Mouse (Mus musculus) cerebellum, postnatal 4 days (tissue): ENCODE measurements around the gene 4930435E12Rik.
"Not testable (repeated sequence)": the region's sequence is repeated elsewhere in the genome, so short reads cannot be mapped to it uniquely, and the experiment has no call there.

Experiments used
- DNase-seq, 2 experiments: peaks; one replicate each; pipeline ENCODE4 v3.0.0; 2022; ENCODE audit warnings: low spot score in 2 of 2, mixed read lengths in 1 of 2

Gene 4930435E12Rik

GRCm38 (mm10) chr16:38828649-38829048 is at the start of gene 4930435E12Rik:
Gene 4930435E12Rik (minus strand): TSS chr16:38828749.
- DNase-seq: no peak

DNA sequence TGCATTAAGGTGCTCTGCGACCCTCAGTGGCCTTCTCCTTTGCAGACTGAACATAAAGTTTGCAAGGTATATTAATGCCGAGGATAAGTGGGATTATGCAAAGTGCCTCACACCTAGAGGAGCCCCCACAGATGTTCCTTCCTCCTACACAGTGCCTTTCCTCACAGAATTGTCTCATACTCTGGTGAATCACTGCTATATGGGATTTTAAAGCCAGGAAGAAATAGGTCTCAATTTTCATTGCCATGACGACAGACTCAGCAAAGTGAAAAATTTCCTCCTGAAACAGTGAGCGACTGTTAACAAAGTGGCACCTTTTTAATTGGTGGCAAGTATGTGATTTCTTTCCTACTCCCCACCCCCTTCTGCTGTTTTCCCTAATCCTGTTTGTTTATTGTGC is 45.9 kb upstream of the 4930435E12Rik start:
- no peak for DNase-seq

- DNase-seq: no peak
These were observed 44.7 kb upstream of the 4930435E12Rik start for GRCm38 (mm10) chr16:38873231-38873630.

DNA sequence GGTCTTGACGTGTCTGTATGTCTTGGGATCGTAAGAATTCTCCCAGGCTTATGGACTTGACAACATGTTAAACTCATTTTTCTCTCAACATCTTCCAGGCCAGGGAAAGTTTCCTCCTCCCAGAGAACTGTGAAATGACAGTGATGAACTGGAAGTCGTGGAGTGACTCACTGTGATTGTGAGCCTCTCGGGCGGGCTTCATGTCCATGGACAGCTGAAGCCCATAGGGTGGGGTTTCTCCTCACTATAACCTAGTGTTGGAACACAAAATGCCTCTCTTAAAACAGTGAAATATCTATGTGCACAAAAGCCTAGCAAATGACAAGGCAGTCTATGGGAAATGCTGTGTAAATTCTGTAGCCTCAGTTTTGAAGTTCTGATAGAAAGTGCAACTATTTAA is 35.8 kb upstream of the 4930435E12Rik start:
- DNase-seq: no peak

DNA sequence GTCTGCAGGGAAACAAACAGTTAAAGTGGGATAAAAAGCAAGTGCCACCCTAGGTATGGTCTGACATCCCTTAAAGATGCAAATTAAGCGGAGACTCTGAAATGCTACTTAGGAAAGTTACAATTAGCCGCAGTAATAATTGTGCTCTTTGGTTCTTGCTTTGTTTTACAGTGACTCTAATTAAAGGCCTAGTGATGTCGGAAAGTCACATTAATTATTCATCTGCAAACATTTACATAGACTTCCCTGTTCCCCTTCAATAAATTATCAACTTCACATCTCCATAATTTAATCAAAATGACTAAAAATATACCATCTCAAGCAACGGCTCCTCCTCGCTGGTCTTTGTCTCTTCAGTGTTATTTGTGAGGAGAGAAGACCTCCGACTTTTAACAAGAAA is 32.0 kb upstream of the 4930435E12Rik start:
- DNase-seq: no peak

- no peak for DNase-seq
These were observed 29.7 kb upstream of the 4930435E12Rik start for GRCm38 (mm10) chr16:38858120-38858749.

DNA sequence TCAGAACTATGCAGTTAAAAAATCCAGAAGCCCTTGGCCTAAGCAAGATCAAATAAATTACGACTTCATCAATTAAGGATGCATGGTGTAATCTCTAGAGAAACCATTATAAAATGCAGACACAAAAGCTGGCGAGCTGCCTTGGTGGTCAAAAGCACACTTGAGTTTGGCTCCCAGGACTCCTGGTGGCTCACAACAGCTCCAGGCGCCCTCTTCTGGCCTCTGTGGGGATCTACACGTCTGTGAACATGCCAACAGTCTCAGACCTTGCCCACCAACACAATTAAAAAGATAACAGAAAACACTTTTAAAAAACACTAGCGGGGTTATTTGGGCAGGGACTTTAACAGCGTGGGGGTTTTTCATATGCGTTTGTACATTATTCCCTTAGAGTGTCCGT is 16.0 kb downstream of the 4930435E12Rik start:
- peak; percentile 34 to 66 for DNase-seq

DNA sequence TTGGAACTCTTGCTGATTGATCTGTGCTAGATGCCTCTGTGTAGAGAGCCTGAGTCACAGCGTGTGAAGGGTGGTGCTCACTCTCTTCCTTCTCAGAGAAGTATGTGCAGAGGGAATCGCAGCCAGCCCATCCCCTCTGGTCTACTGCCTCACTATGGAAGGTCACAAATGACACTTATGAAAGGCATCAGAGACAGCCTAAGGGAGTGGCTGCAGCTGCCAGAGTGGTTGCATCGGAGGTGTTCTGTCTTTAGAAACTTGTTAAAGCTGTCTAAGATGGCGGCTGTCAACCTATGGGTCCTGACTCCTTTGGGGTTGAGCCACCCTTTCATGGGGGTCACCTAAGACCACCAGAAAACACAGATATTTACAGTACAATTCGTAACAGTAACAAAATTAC is 18.4 kb downstream of the 4930435E12Rik start:
- no peak for DNase-seq

DNA sequence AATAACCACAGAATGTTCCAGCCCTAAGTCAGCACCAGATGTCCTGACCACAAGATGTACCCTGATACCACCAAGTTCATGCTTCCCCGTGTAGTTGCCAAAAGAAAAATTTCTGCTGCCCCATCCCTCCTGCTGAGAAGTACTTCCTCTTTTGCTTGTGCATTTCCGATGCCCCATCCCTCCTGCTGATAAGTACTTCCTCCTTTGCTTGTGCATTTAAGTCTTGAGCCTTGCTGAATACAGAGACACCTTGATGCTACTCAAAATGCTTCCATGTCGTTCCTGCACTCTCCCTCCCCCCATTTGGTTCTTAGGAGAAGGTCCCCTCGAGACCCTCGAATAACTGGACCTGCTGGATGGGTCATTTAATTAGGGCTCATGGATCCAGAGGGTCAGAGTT is 20.8 kb downstream of the 4930435E12Rik start:
- not testable (repeated sequence) for DNase-seq

- no peak for DNase-seq
These were observed 28.5 kb downstream of the 4930435E12Rik start, which contains the start of gene Upk1b for GRCm38 (mm10) chr16:38800091-38800490. Gene Upk1b (minus strand): TSS chr16:38800328.

- DNase-seq: no peak
These were observed 29.5 kb downstream of the 4930435E12Rik start for GRCm38 (mm10) chr16:38798957-38799450.

DNA sequence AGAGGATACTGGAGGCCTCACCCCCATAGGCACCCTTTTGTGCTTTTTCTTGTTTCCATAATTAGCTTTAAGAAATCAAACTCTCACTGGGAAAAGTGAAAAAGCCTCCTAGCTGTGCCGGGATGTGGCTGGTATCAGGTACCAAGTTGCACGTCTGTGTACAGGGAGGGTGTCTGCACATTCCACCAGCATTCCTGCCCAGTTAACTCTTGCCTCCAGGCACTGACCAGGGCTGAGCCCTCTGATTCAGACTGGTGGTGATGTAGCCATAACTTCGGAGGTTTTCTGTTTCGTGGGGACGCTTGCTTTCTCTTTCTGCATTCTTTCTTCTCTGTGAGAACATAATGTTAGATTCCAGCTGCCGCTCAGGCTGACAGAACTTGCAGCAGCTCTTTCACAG is 35.4 kb downstream of the 4930435E12Rik start:
- DNase-seq: no peak

DNA sequence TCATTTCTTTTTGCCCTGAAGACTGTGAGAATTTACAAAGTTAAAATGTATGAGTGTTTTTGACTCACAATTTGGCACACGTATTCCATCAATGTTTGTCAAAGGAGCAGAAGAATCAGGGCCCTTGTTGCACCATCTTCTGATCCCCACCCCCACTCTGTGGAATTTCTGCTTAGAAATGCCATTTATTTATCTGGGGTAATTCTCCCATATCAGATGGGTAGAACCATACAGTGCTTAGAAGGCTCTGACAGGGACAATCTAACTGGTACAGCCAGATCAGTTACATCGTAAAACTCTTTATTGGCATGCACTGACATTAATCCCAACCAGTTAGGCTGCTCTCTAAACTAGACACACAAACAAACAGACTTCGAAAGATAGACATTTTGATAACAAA is 38.6 kb downstream of the 4930435E12Rik start:
- DNase-seq: no peak

GRCm38 (mm10) chr16:38789016-38789415 is 39.5 kb downstream of the 4930435E12Rik start:
- DNase-seq: no peak

DNA sequence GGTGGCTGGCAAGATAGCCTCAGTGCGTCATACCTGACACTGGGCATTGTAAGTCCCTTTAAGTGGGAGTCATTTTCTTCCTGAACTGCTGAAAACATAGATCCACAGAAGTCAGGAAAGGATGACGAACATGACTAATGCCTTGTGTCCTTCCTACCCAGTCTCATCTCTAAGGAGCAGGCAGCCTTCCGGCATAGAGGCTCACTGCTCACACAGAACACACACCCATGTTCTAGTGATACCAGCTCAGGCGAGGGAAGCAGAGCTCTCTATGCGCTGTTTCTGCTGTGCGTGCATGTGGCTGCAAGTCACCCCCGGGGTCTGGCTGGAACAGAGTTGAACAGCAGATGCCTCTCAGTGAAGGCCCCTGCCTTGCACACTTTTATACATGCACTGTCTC is 43.2 kb downstream of the 4930435E12Rik start:
- no peak for DNase-seq

DNA sequence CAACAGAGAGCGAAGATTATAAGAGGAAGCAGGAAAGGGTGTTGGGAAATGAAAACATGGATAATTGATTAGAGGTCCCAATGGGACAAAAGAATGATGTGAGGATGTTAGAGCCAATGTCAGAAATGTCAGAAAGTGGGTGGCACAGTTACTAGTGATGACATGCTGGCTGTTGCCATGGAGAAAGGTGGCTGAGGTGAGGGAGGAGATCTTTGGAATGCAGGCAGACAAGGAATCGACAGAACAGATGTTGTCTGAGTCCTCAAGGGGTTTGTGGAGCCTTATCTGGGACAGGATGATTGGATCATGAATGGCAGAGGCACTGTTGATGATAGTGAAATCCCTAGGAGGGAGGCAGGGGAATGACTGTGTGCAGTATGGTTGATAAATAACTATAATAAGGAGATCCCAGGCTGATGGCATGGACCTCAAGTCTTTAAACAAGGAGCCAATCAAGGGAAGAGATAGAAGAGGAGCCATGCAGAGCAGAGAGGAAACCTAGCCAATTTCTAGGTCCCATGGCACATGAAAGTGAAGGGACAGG is 46.0 kb downstream of the 4930435E12Rik start:
- no peak for DNase-seq

DNA sequence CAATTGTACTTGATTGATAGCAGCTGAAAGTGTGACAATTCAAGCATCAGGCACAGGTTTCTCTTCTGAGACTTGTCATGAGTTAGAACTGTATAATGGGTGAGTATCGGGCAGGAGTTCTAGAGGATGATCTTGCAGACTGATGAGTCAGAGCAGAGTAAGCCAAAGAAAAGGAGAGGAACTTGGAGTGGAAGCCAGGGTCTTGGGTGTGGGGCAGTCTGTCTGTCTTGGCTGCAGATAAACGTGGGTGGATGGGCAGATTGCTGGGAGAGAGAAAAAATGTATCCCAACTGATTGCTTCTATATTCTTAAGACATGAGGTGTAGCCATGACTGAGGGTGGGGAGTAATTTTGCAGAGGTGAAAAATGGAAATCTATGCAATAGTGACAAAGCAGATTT is 46.6 kb downstream of the 4930435E12Rik start:
- no peak for DNase-seq

DNA sequence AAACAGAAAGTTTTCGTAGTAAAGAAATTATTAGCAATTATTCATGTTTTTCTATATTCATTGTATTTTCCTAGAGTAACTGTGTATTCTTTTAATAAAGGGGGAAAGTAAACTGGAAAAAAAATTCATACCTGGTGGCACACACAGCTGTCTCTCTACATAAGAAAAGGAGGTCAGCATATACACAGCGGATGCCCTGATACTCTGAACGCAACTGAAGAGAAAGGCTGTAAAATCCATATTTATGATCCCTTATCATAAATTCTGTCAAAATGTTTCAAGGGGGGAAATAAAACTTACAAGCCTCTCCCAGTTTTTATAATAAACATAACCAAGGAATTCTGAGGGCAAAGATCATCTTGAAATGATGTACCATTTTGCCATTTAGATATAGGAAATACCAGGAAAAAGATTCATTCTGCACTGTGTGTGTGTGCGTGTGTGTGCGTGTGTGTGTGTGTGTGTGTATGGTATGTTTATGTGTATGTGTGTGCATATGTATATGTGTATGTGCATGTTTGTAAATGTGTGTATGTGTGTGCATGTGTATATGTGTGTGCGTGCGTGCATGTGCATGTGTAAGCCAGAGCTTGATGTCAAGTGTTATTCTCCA is 47.5 kb downstream of the 4930435E12Rik start:
- DNase-seq: no peak

DNA sequence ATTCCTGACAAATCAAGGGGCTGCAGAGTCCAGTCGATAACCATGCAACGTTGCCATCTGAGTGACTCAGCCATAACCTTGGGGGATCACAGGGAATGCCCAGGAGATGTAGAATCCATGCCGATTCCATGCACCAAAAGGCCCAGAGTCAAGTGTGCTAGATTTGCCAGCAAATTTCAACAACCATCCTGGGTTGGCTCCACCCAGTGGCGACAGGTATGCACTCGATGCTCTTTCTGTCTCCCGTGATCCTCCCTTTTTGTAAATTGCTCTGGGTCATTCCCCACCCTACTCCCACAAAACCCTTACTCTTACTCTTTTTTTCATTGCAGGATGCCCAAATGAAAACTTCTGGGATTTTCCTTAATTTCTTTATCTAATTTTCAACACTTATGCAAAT is 52.2 kb downstream of the 4930435E12Rik start:
- DNase-seq: no peak

- DNase-seq: no peak
These were observed 53.4 kb downstream of the 4930435E12Rik start for GRCm38 (mm10) chr16:38774964-38775746.

- no peak for DNase-seq
These were observed 55.5 kb downstream of the 4930435E12Rik start for GRCm38 (mm10) chr16:38772906-38773496.

GRCm38 (mm10) chr16:38771145-38771544 is 57.4 kb downstream of the 4930435E12Rik start:
- DNase-seq: no peak
